Mouse (Mus musculus): ENCODE measurements around the gene Bcl7a.

GRCm38 (mm10) chr5:123343707-123344627, at the start of gene Bcl7a:
- TF ChIP-seq CTCF (conservative IDR thresholded peaks at IDR 0.05; ENCODE audit: low read length) (peak; percentile 49), POU5F1 (IDR thresholded peaks at IDR 0.05; ENCODE audit: borderline replicate concordance, low read length) (no peak)

Measured in E14TG2a.4 (cell line).